Mouse (Mus musculus) ES-Bruce4 (cell line): Measurements from ENCODE around the gene Syt1.

Experiments
- CTCF ChIP-seq: IDR thresholded peaks from one replicate; pipeline ENCODE4 v1.8.1; 2011; ENCODE audit warnings: low read depth, low read length
- EP300 ChIP-seq: IDR thresholded peaks from 2 replicates; pipeline ENCODE4 v1.6.1; 2011; ENCODE audit warnings: low read depth, low read length; ENCODE audit not compliant: insufficient read depth
- POLR2A ChIP-seq: IDR thresholded peaks from one replicate; pipeline ENCODE4 v1.8.1; 2011; ENCODE audit warnings: low read length; ENCODE audit not compliant: insufficient read depth

DNA sequence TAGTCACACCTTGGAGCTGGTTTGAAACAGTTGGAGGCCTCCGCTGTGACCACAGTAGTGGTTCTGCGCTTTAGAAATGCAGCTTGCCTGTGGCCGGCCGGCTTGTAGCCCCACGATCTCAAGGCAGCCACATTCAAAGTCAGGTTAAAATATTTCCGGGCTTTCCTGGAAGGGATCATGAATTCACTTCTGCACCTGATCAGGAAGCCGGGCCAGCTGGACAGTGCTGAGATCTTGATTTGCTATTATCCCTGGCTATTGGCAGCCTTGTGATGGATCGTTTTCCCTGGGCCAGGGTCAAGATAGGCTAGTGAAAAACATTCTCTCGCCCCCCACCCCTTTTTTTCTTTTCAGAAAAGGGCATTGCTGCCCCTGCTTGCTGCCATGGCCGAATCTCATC lies 555.6 kb downstream of the Syt1 start:
- TF ChIP-seq EP300: no peak
- no peak for TF ChIP-seq POLR2A
- no peak for TF ChIP-seq CTCF
